Mouse (Mus musculus) liver, adult 2 months (tissue): ENCODE results near the gene Hoxd12.

Experiments
- CTCF ChIP-seq: fragments of 200-500 bp; IDR thresholded peaks from 2 replicates; pipeline ENCODE4 v1.5.1; 2011; ENCODE audit warnings: low read depth, low read length, control low read depth
- POLR2A ChIP-seq: fragments of 200-500 bp; IDR thresholded peaks from 2 replicates; pipeline ENCODE4 v1.6.1; 2011; ENCODE audit warnings: low read length, control low read depth; ENCODE audit not compliant: insufficient read depth; ENCODE audit errors: extremely low read depth

GRCm38 (mm10) chr2:74669230-74669578 is 5.6 kb upstream of the Hoxd12 start:
- TF ChIP-seq CTCF (no peak), POLR2A (no peak)
